Comparison of ENCODE assay signal across 13 mouse cellular contexts in genomic region chr13:55527834-55528772, GRCm38 (mm10). TPM values are rescaled to one million over a fixed set of nuclear protein-coding genes. Genes with fewer than 3 reads are reported as not detected.
DNase-seq lines count a peak whose midpoint lies in the region; ATAC-seq and TF ChIP-seq lines count a peak whose summit lies in the region.
"Had no signal": no experiment of that assay in that cellular context is flagged by ENCODE, and none has a peak within 500 bp of the region (broad histone marks: within the 10 kb centered on the region; RNA-seq: fewer than 3 reads in every experiment).

No protein-coding gene starts in this region.

- peak overlapping the region; percentile 38 for H3K27ac ChIP-seq in heart, adult 2 months
- peak overlapping the region; percentile 99 for H3K27ac ChIP-seq in CH12.LX (ENCODE audit: insufficient read depth, low read depth)
- H3K27ac ChIP-seq in intestine, embryonic 16.5 days (ENCODE audit: low read length) = no peak overlapping the region
- no peak overlapping the region for H3K27ac ChIP-seq in hindbrain, embryonic 10.5 days
- H3K27ac ChIP-seq: embryonic facial prominence, embryonic 13.5 days; heart, embryonic 15.5 days had no signal

- H3K4me2 ChIP-seq in CH12.LX (ENCODE audit: insufficient read depth, low read depth, poor library complexity, severe bottlenecking) = peak overlapping the region; percentile 85
- no peak overlapping the region for H3K4me2 ChIP-seq in intestine, embryonic 16.5 days (ENCODE audit: low read depth, low read length)
- H3K4me2 ChIP-seq: embryonic facial prominence, embryonic 13.5 days; heart, embryonic 15.5 days had no signal

- no peak for TF ChIP-seq CTCF in heart, adult 2 months (IDR thresholded peaks at IDR 0.05)
- no peak; a peak in 1 of 4 replicates for TF ChIP-seq CTCF in CH12.LX (conservative IDR thresholded peaks at IDR 0.05 in 1 of 2, IDR thresholded peaks at IDR 0.05 in 1 of 2; ENCODE audit: low read depth in 2 of 2, low read length in 2 of 2)

- dilution Hi-C loops in CH12.LX (cut with MboI; ENCODE audit: extremely low pct_ligation_motif_present, extremely low pct_unique_long_range_greater_than_20kb, low sequenced_read_pairs) = no loop called here

- peaks cover 5% of the 10 kb centered on the region for H3K4me1 ChIP-seq in heart, adult 2 months (ENCODE audit: control insufficient read depth, insufficient read depth, low read length)
- peaks cover 33 to 57% of the 10 kb centered on the region in 2 experiments for H3K4me1 ChIP-seq in CH12.LX (ENCODE audit: control insufficient read depth in 1 of 2, insufficient read depth in 2 of 2)
- H3K4me1 ChIP-seq in intestine, embryonic 16.5 days (ENCODE audit: control insufficient read depth, insufficient read depth, low read length) = no peaks in the 10 kb centered on the region
- peaks cover 10% of the 10 kb centered on the region for H3K4me1 ChIP-seq in hindbrain, embryonic 10.5 days (replicated peaks)
- H3K4me1 ChIP-seq: embryonic facial prominence, embryonic 13.5 days had no signal

- H3K27me3 ChIP-seq in heart, adult 2 months (ENCODE audit: control insufficient read depth, insufficient read depth, low read length) = no peaks in the 10 kb centered on the region
- H3K27me3 ChIP-seq in CH12.LX (replicated peaks) = no peaks in the 10 kb centered on the region
- no peaks in the 10 kb centered on the region for H3K27me3 ChIP-seq in intestine, embryonic 16.5 days (replicated peaks; ENCODE audit: control insufficient read depth, insufficient read depth, low read length)
- no peaks in the 10 kb centered on the region for H3K27me3 ChIP-seq in hindbrain, embryonic 10.5 days (ENCODE audit: insufficient read depth, poor library complexity, severe bottlenecking)
- H3K27me3 ChIP-seq: embryonic facial prominence, embryonic 13.5 days; heart, embryonic 15.5 days had no signal

- 56% methylated on average over 18 of the region's 18 CpGs for WGBS in heart, adult 2 months
- whole genome bisulfite sequencing in intestine, embryonic 16.5 days = 81% methylated on average over 18 of the region's 18 CpGs
- WGBS in hindbrain, embryonic 10.5 days = 85% methylated on average over 18 of the region's 18 CpGs

- peak; percentile 63 for ATAC-seq in megakaryocyte progenitor cell, adult 5-6 weeks (replicated peaks; ENCODE audit: poor library complexity)
- no peak for ATAC-seq in intestine, embryonic 16.5 days
- ATAC-seq: forebrain, embryonic 16.5 days had no signal

- 0 out of 2 replicates have a peak, but pooled peaks have one; percentile 23 for TF ChIP-seq POLR2A in heart, adult 2 months (IDR thresholded peaks at IDR 0.05; ENCODE audit: insufficient read depth, low read depth, low read length)
- peak; percentile 65 for TF ChIP-seq POLR2A in CH12.LX (IDR thresholded peaks at IDR 0.05; ENCODE audit: low read depth, low read length)

- no peak overlapping the region for H3K4me3 ChIP-seq in heart, adult 2 months
- H3K4me3 ChIP-seq in CH12.LX (replicated peaks in 1 of 3; ENCODE audit: low read depth in 2 of 3, low read length in 2 of 3, poor library complexity in 1 of 3) = peak overlapping the region; percentile 60 to 84 (median 80)
- no peak overlapping the region for H3K4me3 ChIP-seq in intestine, embryonic 16.5 days (ENCODE audit: low read length)
- no peak overlapping the region for H3K4me3 ChIP-seq in hindbrain, embryonic 10.5 days
- H3K4me3 ChIP-seq: embryonic facial prominence, embryonic 13.5 days; heart, embryonic 15.5 days had no signal

- no peaks in the 10 kb centered on the region for H3K9me3 ChIP-seq in CH12.LX (replicated peaks; ENCODE audit: low read length)
- H3K9me3 ChIP-seq in intestine, embryonic 16.5 days (ENCODE audit: control insufficient read depth, low read length) = no peaks in the 10 kb centered on the region
- no peaks in the 10 kb centered on the region for H3K9me3 ChIP-seq in hindbrain, embryonic 10.5 days
- H3K9me3 ChIP-seq: embryonic facial prominence, embryonic 13.5 days; heart, embryonic 15.5 days had no signal

- intact Hi-C loops in heart, adult 2 months (cut with DNase I) = no loop called here
- intact Hi-C loops in heart, postnatal 10 days (cut with DNase I) = no loop called here

- no peaks in the 10 kb centered on the region for H3K79me2 ChIP-seq in heart, adult 2 months (replicated peaks; ENCODE audit: control insufficient read depth, insufficient read depth, low read length)
- peaks cover 2% of the 10 kb centered on the region; the same call in 1 of the 2 replicates for H3K79me2 ChIP-seq in CH12.LX (replicated peaks; ENCODE audit: control insufficient read depth, extremely low read depth, insufficient read depth, poor library complexity, severe bottlenecking)

- no peak for TF ChIP-seq RAD21 in CH12.LX (IDR thresholded peaks at IDR 0.05; ENCODE audit: low read depth, low read length)

- no peak overlapping the region for H3K9ac ChIP-seq in heart, adult 2 months (ENCODE audit: low read depth, low read length)
- peak overlapping the region; percentile 94 for H3K9ac ChIP-seq in CH12.LX (ENCODE audit: insufficient read depth, low read depth)
- no peak overlapping the region for H3K9ac ChIP-seq in intestine, embryonic 16.5 days (ENCODE audit: low read depth, low read length)
- H3K9ac ChIP-seq: embryonic facial prominence, embryonic 13.5 days; heart, embryonic 15.5 days had no signal

- DNase-seq in heart, adult 2 months = peak; percentile 41 to 59
- DNase-seq in heart, postnatal 10 days = no peak
- DNase-seq in CH12.LX (ENCODE audit: extremely low read depth) = peak; percentile 75
- peak; percentile 56 for DNase-seq in liver
- DNase-seq in ovary, postnatal 36 days (ENCODE audit: low spot score) = no peak
- DNase-seq in hindbrain, embryonic 10.5 days (ENCODE audit: low spot score) = no peak
- DNase-seq: kidney, adult 18-20 months; layer of hippocampus, postnatal 36 days had no signal

- in situ Hi-C loops in CH12.LX (cut with MboI; ENCODE audit: low pct_ligation_motif_present, low pct_unique_long_range_greater_than_20kb, low sequenced_read_pairs) = no loop called here

- no peaks in the 10 kb centered on the region for H3K36me3 ChIP-seq in heart, adult 2 months (ENCODE audit: control insufficient read depth, insufficient read depth, low read length)
- peaks cover 66 to 67% of the 10 kb centered on the region in 2 experiments for H3K36me3 ChIP-seq in CH12.LX (replicated peaks in 1 of 2; ENCODE audit: control insufficient read depth in 1 of 2, insufficient read depth in 1 of 2, low read length in 1 of 2)
- peaks cover 26% of the 10 kb centered on the region for H3K36me3 ChIP-seq in intestine, embryonic 16.5 days (ENCODE audit: control insufficient read depth, insufficient read depth, low read length)
- peaks cover 59% of the 10 kb centered on the region for H3K36me3 ChIP-seq in hindbrain, embryonic 10.5 days

- no peak for TF ChIP-seq EP300 in heart, adult 2 months (IDR thresholded peaks at IDR 0.05; ENCODE audit: insufficient read depth, low read depth, low read length)
- peak; percentile 73 for TF ChIP-seq EP300 in CH12.LX (IDR thresholded peaks at IDR 0.05; ENCODE audit: low read length)

RNA-seq across cellular contexts. Expression of gene Dok3, which starts 1.0 kb away (rescaled TPM):
- 1 to 10 TPM; 1.9 to 2.4 TPM for total RNA-seq in heart, adult 2 months (2021)
- 3.7 and 7.3 TPM in 2 replicates for polyA plus RNA-seq in heart, adult 2 months (2012; rRNA removed)
- total RNA-seq in heart, postnatal 10 days (2021) = 1 to 10 TPM; 1.7 to 1.8 TPM
- 38.4 and 38.8 TPM in 2 replicates for total RNA-seq in CH12.LX (2012; rRNA removed)
- 9.0 and 9.1 TPM in 2 replicates for total RNA-seq in CH12.LX (2014; rRNA removed)
- polyA plus RNA-seq in CH12.LX (2012; ENCODE audit: insufficient read length, low read depth) = 28.1 and 30.3 TPM in 2 replicates
- total RNA-seq in megakaryocyte progenitor cell, adult 5-6 weeks (2015) = 18.1 and 34.6 TPM in 2 replicates
- 22.9 and 31.2 TPM in 2 replicates for total RNA-seq in megakaryocyte progenitor cell, adult 5-6 weeks (2017)
- polyA plus RNA-seq in intestine, embryonic 16.5 days (2015; fragmentation: Nextera tagmentation; extraction: Ambion mirVana) = 2.7 and 3.0 TPM in 2 replicates
- polyA plus RNA-seq in hindbrain, embryonic 10.5 days (2016; fragmentation: Nextera tagmentation; extraction: Ambion mirVana) = 3.5 and 3.9 TPM in 2 replicates

RNA-seq across cellular contexts. Expression of gene Ddx41, which starts 8.4 kb away (rescaled TPM):
- total RNA-seq in heart, adult 2 months (2021) = 10 to 100 TPM; 13.0 to 13.9 TPM
- polyA plus RNA-seq in heart, adult 2 months (2012; rRNA removed) = 20.7 and 21.1 TPM in 2 replicates
- 10 to 100 TPM; 17.5 to 18.2 TPM for total RNA-seq in heart, postnatal 10 days (2021)
- total RNA-seq in CH12.LX (2012; rRNA removed) = 107 and 109 TPM in 2 replicates
- 56.6 and 59.9 TPM in 2 replicates for total RNA-seq in CH12.LX (2014; rRNA removed)
- polyA plus RNA-seq in CH12.LX (2012; ENCODE audit: insufficient read length, low read depth) = 95.3 and 107 TPM in 2 replicates
- total RNA-seq in megakaryocyte progenitor cell, adult 5-6 weeks (2015) = 28.0 and 29.1 TPM in 2 replicates
- total RNA-seq in megakaryocyte progenitor cell, adult 5-6 weeks (2017) = 66.9 and 78.0 TPM in 2 replicates
- 50.5 and 54.8 TPM in 2 replicates for polyA plus RNA-seq in intestine, embryonic 16.5 days (2015; fragmentation: Nextera tagmentation; extraction: Ambion mirVana)
- 85.2 and 88.2 TPM in 2 replicates for polyA plus RNA-seq in hindbrain, embryonic 10.5 days (2016; fragmentation: Nextera tagmentation; extraction: Ambion mirVana)

RNA-seq across cellular contexts. Expression of gene Pdlim7, which starts 14.6 kb away (rescaled TPM):
- 10 to 100 TPM; 46.9 to 54.0 TPM for total RNA-seq in heart, adult 2 months (2021)
- polyA plus RNA-seq in heart, adult 2 months (2012; rRNA removed) = 86.3 and 98.2 TPM in 2 replicates
- total RNA-seq in heart, postnatal 10 days (2021) = 10 to 100 TPM; 63.6 to 74.2 TPM
- total RNA-seq in CH12.LX (2012; rRNA removed) = 8.5 and 8.7 TPM in 2 replicates
- total RNA-seq in CH12.LX (2014; rRNA removed) = 6.6 and 11.2 TPM in 2 replicates
- polyA plus RNA-seq in CH12.LX (2012; ENCODE audit: insufficient read length, low read depth) = 26.2 and 32.5 TPM in 2 replicates
- total RNA-seq in megakaryocyte progenitor cell, adult 5-6 weeks (2015) = 12.7 and 13.0 TPM in 2 replicates
- 5.3 and 5.9 TPM in 2 replicates for total RNA-seq in megakaryocyte progenitor cell, adult 5-6 weeks (2017)
- polyA plus RNA-seq in intestine, embryonic 16.5 days (2015; fragmentation: Nextera tagmentation; extraction: Ambion mirVana) = 189 and 200 TPM in 2 replicates
- 194 and 221 TPM in 2 replicates for polyA plus RNA-seq in hindbrain, embryonic 10.5 days (2016; fragmentation: Nextera tagmentation; extraction: Ambion mirVana)

RNA-seq across cellular contexts. Expression of gene Dbn1, which starts 40.2 kb away (rescaled TPM):
- total RNA-seq in heart, adult 2 months (2021) = 1 to 10 TPM; 4.8 to 9.3 TPM
- polyA plus RNA-seq in heart, adult 2 months (2012; rRNA removed) = 10.4 and 11.5 TPM in 2 replicates
- total RNA-seq in heart, postnatal 10 days (2021) = 10 to 100 TPM; 53.7 to 58.2 TPM
- 1.9 and 3.1 TPM in 2 replicates for total RNA-seq in CH12.LX (2012; rRNA removed)
- 0.09 and 0.12 TPM in 2 replicates for total RNA-seq in CH12.LX (2014; rRNA removed)
- polyA plus RNA-seq in CH12.LX (2012; ENCODE audit: insufficient read length, low read depth) = 0.59 and 0.72 TPM in 2 replicates
- total RNA-seq in megakaryocyte progenitor cell, adult 5-6 weeks (2015) = 0.72 and 0.76 TPM in 2 replicates
- total RNA-seq in megakaryocyte progenitor cell, adult 5-6 weeks (2017) = 2.3 and 2.7 TPM in 2 replicates
- polyA plus RNA-seq in intestine, embryonic 16.5 days (2015; fragmentation: Nextera tagmentation; extraction: Ambion mirVana) = 88.4 and 91.2 TPM in 2 replicates
- polyA plus RNA-seq in hindbrain, embryonic 10.5 days (2016; fragmentation: Nextera tagmentation; extraction: Ambion mirVana) = 420 and 518 TPM in 2 replicates

RNA-seq across cellular contexts. Expression of gene Fam193b, which starts 42.8 kb away (rescaled TPM):
- 10 to 100 TPM; 11.2 to 13.0 TPM for total RNA-seq in heart, adult 2 months (2021)
- 43.9 and 46.1 TPM in 2 replicates for polyA plus RNA-seq in heart, adult 2 months (2012; rRNA removed)
- 10 to 100 TPM; 22.8 to 24.2 TPM for total RNA-seq in heart, postnatal 10 days (2021)
- total RNA-seq in CH12.LX (2012; rRNA removed) (17.9 and 18.6 TPM in 2 replicates), CH12.LX (2014; rRNA removed) (9.2 and 9.4 TPM in 2 replicates)
- polyA plus RNA-seq in CH12.LX (2012; ENCODE audit: insufficient read length, low read depth) = 22.0 and 22.4 TPM in 2 replicates
- 24.9 and 29.1 TPM in 2 replicates for total RNA-seq in megakaryocyte progenitor cell, adult 5-6 weeks (2015)
- total RNA-seq in megakaryocyte progenitor cell, adult 5-6 weeks (2017) = 21.8 and 25.1 TPM in 2 replicates
- polyA plus RNA-seq in intestine, embryonic 16.5 days (2015; fragmentation: Nextera tagmentation; extraction: Ambion mirVana) = 21.2 and 22.5 TPM in 2 replicates
- polyA plus RNA-seq in hindbrain, embryonic 10.5 days (2016; fragmentation: Nextera tagmentation; extraction: Ambion mirVana) = 63.7 and 64.3 TPM in 2 replicates

Comparison
In these comparisons a context has a peak if more than half of its experiments do, and no peak if none do; other contexts are left out.
1. DNase-seq: peak in heart, adult 2 months (2 of 2), CH12.LX (single experiment) and liver (single experiment); none in heart, postnatal 10 days (0 of 2), ovary, postnatal 36 days (single experiment) and hindbrain, embryonic 10.5 days (single experiment).
2. H3K27ac ChIP-seq: peak in heart, adult 2 months (single experiment) and CH12.LX (single experiment); none in intestine, embryonic 16.5 days (single experiment) and hindbrain, embryonic 10.5 days (single experiment).
3. H3K4me3 ChIP-seq: peak in CH12.LX (3 of 3); none in heart, adult 2 months (single experiment), intestine, embryonic 16.5 days (single experiment) and hindbrain, embryonic 10.5 days (single experiment).